Mouse (Mus musculus): ENCODE data around the gene Ube4a. TPM values are rescaled to one million over a fixed set of nuclear protein-coding genes. Genes with fewer than 3 reads are reported as not detected.

Gene Ube4a
- polyA plus RNA-seq, 1 experiment: 9.5 TPM

DNA sequence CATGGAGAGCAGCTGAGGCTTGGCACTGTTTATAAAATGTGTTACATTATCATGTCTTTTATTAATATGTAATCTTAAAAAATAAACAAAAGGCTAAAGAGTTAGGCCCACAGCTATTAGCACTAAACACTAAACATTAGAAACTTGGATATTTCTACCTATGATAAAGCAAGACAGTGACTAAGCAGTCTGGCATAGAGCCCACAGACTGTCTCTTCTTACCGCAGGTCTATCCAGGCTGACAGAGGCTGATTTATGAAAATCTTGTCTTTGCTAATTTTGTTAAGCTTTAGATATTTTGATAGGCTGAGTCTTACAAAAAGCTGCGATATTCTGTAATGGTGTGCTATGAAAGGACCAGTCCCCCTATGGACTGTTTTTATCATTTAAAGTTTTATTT lies 27.9 kb upstream of the Ube4a start:
- Histone ChIP-seq H3K27me3 (ENCODE audit: control insufficient read depth, insufficient read depth, low read length) (no peaks in the 10 kb centered on the region), H3K4me1 (ENCODE audit: control insufficient read depth, insufficient read depth, insufficient read length) (no peaks in the 10 kb centered on the region; the same call in 1 of the 2 replicates), H3K27ac (ENCODE audit: insufficient read depth, low read length) (no peak overlapping the region), H3K36me3 (ENCODE audit: control insufficient read depth, insufficient read depth, low read length) (no peaks in the 10 kb centered on the region), H3K4me3 (ENCODE audit: extremely low read depth, insufficient read depth, insufficient read length) (no peak overlapping the region)
- TF ChIP-seq POLR2A (IDR thresholded peaks at IDR 0.05; ENCODE audit: low read depth, low read length): no peak
- TF ChIP-seq CTCF (IDR thresholded peaks at IDR 0.05; ENCODE audit: extremely low read depth, insufficient read depth, insufficient read length, insufficient replicate concordance): no peak
- no peak for DNase-seq (ENCODE audit: low read depth in 1 of 2, low spot score in 2 of 2)
- 68% methylated on average over 2 of the region's 2 CpGs for WGBS

GRCm38 (mm10) chr9:44992271-44992670 lies 26.9 kb upstream of the Ube4a start:
- H3K4me3 ChIP-seq (ENCODE audit: extremely low read depth, insufficient read depth, insufficient read length): no peak overlapping the region
- no peak for TF ChIP-seq POLR2A (IDR thresholded peaks at IDR 0.05; ENCODE audit: low read depth, low read length)
- TF ChIP-seq CTCF (IDR thresholded peaks at IDR 0.05; ENCODE audit: extremely low read depth, insufficient read depth, insufficient read length, insufficient replicate concordance): no peak
- H3K4me1 ChIP-seq (ENCODE audit: control insufficient read depth, insufficient read depth, insufficient read length): no peaks in the 10 kb centered on the region

GRCm38 (mm10) chr9:44991821-44992220 lies 26.4 kb upstream of the Ube4a start:
- H3K27me3 ChIP-seq (ENCODE audit: control insufficient read depth, insufficient read depth, low read length): no peaks in the 10 kb centered on the region
- H3K4me1 ChIP-seq (ENCODE audit: control insufficient read depth, insufficient read depth, insufficient read length): no peaks in the 10 kb centered on the region; the same call in 1 of the 2 replicates
- DNase-seq (ENCODE audit: low read depth in 1 of 2, low spot score in 2 of 2): no peak
- no peaks in the 10 kb centered on the region for H3K36me3 ChIP-seq (ENCODE audit: control insufficient read depth, insufficient read depth, low read length)
- H3K4me3 ChIP-seq (ENCODE audit: extremely low read depth, insufficient read depth, insufficient read length): no peak overlapping the region
- H3K27ac ChIP-seq (ENCODE audit: insufficient read depth, low read length): no peak overlapping the region
- no peak for TF ChIP-seq POLR2A (IDR thresholded peaks at IDR 0.05; ENCODE audit: low read depth, low read length)
- TF ChIP-seq CTCF (IDR thresholded peaks at IDR 0.05; ENCODE audit: extremely low read depth, insufficient read depth, insufficient read length, insufficient replicate concordance): no peak
- 84% methylated on average over 2 of the region's 2 CpGs for whole genome bisulfite sequencing

More at GRCm38 (mm10) chr9:44992271-44992670, 26.9 kb upstream of the Ube4a start:
- no peak for DNase-seq (ENCODE audit: low read depth in 1 of 2, low spot score in 2 of 2)
- Histone ChIP-seq H3K36me3 (ENCODE audit: control insufficient read depth, insufficient read depth, low read length) (no peaks in the 10 kb centered on the region), H3K27me3 (ENCODE audit: control insufficient read depth, insufficient read depth, low read length) (no peaks in the 10 kb centered on the region), H3K27ac (ENCODE audit: insufficient read depth, low read length) (no peak overlapping the region)

- Histone ChIP-seq H3K27me3 (ENCODE audit: control insufficient read depth, insufficient read depth, low read length) (no peaks in the 10 kb centered on the region), H3K4me3 (ENCODE audit: extremely low read depth, insufficient read depth, insufficient read length) (no peak overlapping the region), H3K27ac (ENCODE audit: insufficient read depth, low read length) (peak overlapping the region; percentile 93), H3K36me3 (ENCODE audit: control insufficient read depth, insufficient read depth, low read length) (no peaks in the 10 kb centered on the region), H3K4me1 (ENCODE audit: control insufficient read depth, insufficient read depth, insufficient read length) (peaks cover 6% of the 10 kb centered on the region; the same call in 1 of the 2 replicates)
- 13% methylated on average over 5 of the region's 5 CpGs for WGBS
- no peak for DNase-seq (ENCODE audit: low read depth in 1 of 2, low spot score in 2 of 2)
- TF ChIP-seq POLR2A (IDR thresholded peaks at IDR 0.05; ENCODE audit: low read depth, low read length) (no peak), CTCF (IDR thresholded peaks at IDR 0.05; ENCODE audit: extremely low read depth, insufficient read depth, insufficient read length, insufficient replicate concordance) (no peak)
Measured at GRCm38 (mm10) chr9:44986976-44987375, 21.6 kb upstream of the Ube4a start.

- Histone ChIP-seq H3K4me3 (ENCODE audit: extremely low read depth, insufficient read depth, insufficient read length) (peak overlapping the region; percentile 59), H3K27ac (ENCODE audit: insufficient read depth, low read length) (peak overlapping the region; percentile 93), H3K36me3 (ENCODE audit: control insufficient read depth, insufficient read depth, low read length) (no peaks in the 10 kb centered on the region), H3K4me1 (ENCODE audit: control insufficient read depth, insufficient read depth, insufficient read length) (peaks cover 6% of the 10 kb centered on the region; the same call in 1 of the 2 replicates), H3K27me3 (ENCODE audit: control insufficient read depth, insufficient read depth, low read length) (no peaks in the 10 kb centered on the region)
- 1% methylated on average over 14 of the region's 14 CpGs for WGBS
- peak; percentile 81 to 99 for DNase-seq (ENCODE audit: low read depth in 1 of 2, low spot score in 2 of 2)
- TF ChIP-seq CTCF (IDR thresholded peaks at IDR 0.05; ENCODE audit: extremely low read depth, insufficient read depth, insufficient read length, insufficient replicate concordance) (no peak), POLR2A (IDR thresholded peaks at IDR 0.05; ENCODE audit: low read depth, low read length) (peak; percentile 40)
Measured at GRCm38 (mm10) chr9:44986242-44986781, 20.9 kb upstream of the Ube4a start.

- WGBS: 35% methylated on average over 3 of the region's 3 CpGs
- H3K4me1 ChIP-seq (ENCODE audit: control insufficient read depth, insufficient read depth, insufficient read length): peaks cover 6% of the 10 kb centered on the region; the same call in 1 of the 2 replicates
- DNase-seq (ENCODE audit: low read depth in 1 of 2, low spot score in 2 of 2): no peak
- H3K27me3 ChIP-seq (ENCODE audit: control insufficient read depth, insufficient read depth, low read length): no peaks in the 10 kb centered on the region
- TF ChIP-seq CTCF (IDR thresholded peaks at IDR 0.05; ENCODE audit: extremely low read depth, insufficient read depth, insufficient read length, insufficient replicate concordance) (no peak), POLR2A (IDR thresholded peaks at IDR 0.05; ENCODE audit: low read depth, low read length) (no peak)
- H3K36me3 ChIP-seq (ENCODE audit: control insufficient read depth, insufficient read depth, low read length): no peaks in the 10 kb centered on the region
- peak overlapping the region; percentile 59 for H3K4me3 ChIP-seq (ENCODE audit: extremely low read depth, insufficient read depth, insufficient read length)
- peak overlapping the region; percentile 93 for H3K27ac ChIP-seq (ENCODE audit: insufficient read depth, low read length)
Measured at GRCm38 (mm10) chr9:44985721-44986161, 20.3 kb upstream of the Ube4a start.

DNA sequence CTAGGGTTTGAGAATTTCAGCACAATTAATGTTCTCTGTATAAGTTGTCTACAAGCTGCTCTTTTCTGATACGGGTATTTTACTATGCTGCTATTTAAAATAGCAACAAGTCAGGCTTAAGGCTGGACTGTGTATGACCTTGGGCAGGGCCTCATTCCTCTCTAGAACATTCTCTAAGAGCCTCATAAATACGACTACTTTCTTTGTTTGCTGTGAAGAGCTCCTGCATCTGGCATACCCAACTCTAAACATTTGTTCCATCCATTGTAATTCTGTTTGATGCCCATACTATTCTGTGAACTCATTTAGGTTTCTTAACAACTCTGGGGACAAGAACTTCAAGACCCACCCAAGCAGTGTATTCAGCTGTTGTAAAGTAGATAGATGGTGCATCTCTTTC lies 17.6 kb upstream of the Ube4a start:
- H3K27me3 ChIP-seq (ENCODE audit: control insufficient read depth, insufficient read depth, low read length): no peaks in the 10 kb centered on the region
- WGBS: 74% methylated on average over 2 of the region's 2 CpGs
- no peak for TF ChIP-seq CTCF (IDR thresholded peaks at IDR 0.05; ENCODE audit: extremely low read depth, insufficient read depth, insufficient read length, insufficient replicate concordance)
- H3K36me3 ChIP-seq (ENCODE audit: control insufficient read depth, insufficient read depth, low read length): no peaks in the 10 kb centered on the region
- H3K4me1 ChIP-seq (ENCODE audit: control insufficient read depth, insufficient read depth, insufficient read length): peaks cover 6% of the 10 kb centered on the region; the same call in 1 of the 2 replicates
- DNase-seq (ENCODE audit: low read depth in 1 of 2, low spot score in 2 of 2): no peak
- H3K27ac ChIP-seq (ENCODE audit: insufficient read depth, low read length): peak overlapping the region; percentile 92; the same call in 1 of the 2 replicates
- H3K4me3 ChIP-seq (ENCODE audit: extremely low read depth, insufficient read depth, insufficient read length): peak overlapping the region; percentile 59; the same call in 1 of the 2 replicates
